Mouse (Mus musculus) MEL (cell line): ENCODE measurements around the gene Slc35e3.

Source experiments
- CHD2 ChIP-seq: IDR thresholded peaks from 2 replicates; pipeline ENCODE4 v1.6.1; 2011; ENCODE audit warnings: low read length, improper control_type of control experiment
- CTCF ChIP-seq, 3 experiments: IDR thresholded peaks in 2 of 3; conservative IDR thresholded peaks in 1 of 3; 2 replicates each; pipeline ENCODE4 v1.5.1; 2011 to 2012; ENCODE audit warnings: low read length in 3 of 3, low read depth in 2 of 3, mild to moderate bottlenecking in 2 of 3, improper control_type of control experiment in 1 of 3, inconsistent platforms in 1 of 3, mixed read lengths in 1 of 3, moderate library complexity in 1 of 3; ENCODE audit not compliant: control insufficient read depth in 1 of 3, insufficient read depth in 1 of 3, poor library complexity in 1 of 3, severe bottlenecking in 1 of 3
- EP300 ChIP-seq, 2 experiments: IDR thresholded peaks; 2 replicates each; pipeline ENCODE4 v1.6.1; 2011; ENCODE audit warnings: improper control_type of control experiment in 2 of 2, low read length in 2 of 2, low read depth in 1 of 2, mild to moderate bottlenecking in 1 of 2
- GATA1 ChIP-seq: IDR thresholded peaks from 2 replicates; pipeline ENCODE4 v1.6.1; 2011; ENCODE audit warnings: low read depth, low read length, improper control_type of control experiment
- POLR2A ChIP-seq, 2 experiments: IDR thresholded peaks; 2 replicates each; pipeline ENCODE4 v1.6.1; 2011 to 2012; ENCODE audit warnings: low read length in 2 of 2, mild to moderate bottlenecking in 2 of 2, control low read depth in 1 of 2, improper control_type of control experiment in 1 of 2, low read depth in 1 of 2, moderate library complexity in 1 of 2; ENCODE audit not compliant: control insufficient read depth in 1 of 2, insufficient read depth in 1 of 2, poor library complexity in 1 of 2
- USF2 ChIP-seq, 2 experiments: IDR thresholded peaks; 2 replicates each; pipeline ENCODE4 v1.6.1; 2011 to 2012; ENCODE audit warnings: improper control_type of control experiment in 2 of 2, low read length in 2 of 2, borderline replicate concordance in 1 of 2, inconsistent platforms in 1 of 2, low read depth in 1 of 2, mild to moderate bottlenecking in 1 of 2; ENCODE audit not compliant: insufficient read depth in 1 of 2

DNA sequence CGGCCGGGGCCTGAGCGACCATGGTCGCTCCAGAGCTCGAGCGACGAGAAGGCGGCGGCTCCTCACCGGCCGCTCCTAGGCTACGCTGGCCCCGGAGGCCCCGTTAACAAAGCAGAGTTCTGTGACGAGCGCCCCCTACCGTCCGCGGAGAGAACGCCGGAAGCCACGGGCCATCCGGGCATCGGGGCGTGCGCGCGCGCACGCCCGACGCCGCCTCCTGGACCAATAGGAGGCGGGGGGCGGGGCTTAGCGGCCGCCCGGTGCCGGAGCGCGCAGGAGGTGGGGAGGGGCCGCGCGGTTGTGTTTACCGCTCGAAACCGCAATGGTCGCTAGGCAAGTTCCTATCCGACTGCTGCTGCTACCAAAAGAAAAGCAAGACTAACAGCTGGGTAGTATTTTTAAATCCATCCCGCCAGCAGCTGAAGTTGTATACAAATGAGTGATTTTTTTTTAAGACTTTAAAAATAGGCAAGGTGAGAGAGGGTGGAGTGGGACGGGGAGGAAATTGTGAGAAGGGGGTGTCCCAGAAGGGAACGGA is 35.5 kb downstream of the Slc35e3 start, which contains the start of gene Mdm2:
- TF ChIP-seq POLR2A (IDR thresholded peaks at IDR 0.05; ENCODE audit: control insufficient read depth in 1 of 2, insufficient read depth in 1 of 2, low read depth in 1 of 2, low read length in 2 of 2, poor library complexity in 1 of 2): peak in 1 of 2 experiments; percentile 82
- no peak for TF ChIP-seq GATA1
- peak in 2 of 3 experiments; percentile 78 to 96; a peak in 5 of 6 replicates for TF ChIP-seq CTCF (IDR thresholded peaks at IDR 0.05 in 2 of 3, conservative IDR thresholded peaks at IDR 0.05 in 1 of 3; ENCODE audit: control insufficient read depth in 1 of 3, insufficient read depth in 1 of 3, low read depth in 2 of 3, low read length in 3 of 3, poor library complexity in 1 of 3, severe bottlenecking in 1 of 3)
- peak in 1 of 2 experiments; percentile 5; a peak in 1 of 4 replicates for TF ChIP-seq EP300 (IDR thresholded peaks at IDR 0.05; ENCODE audit: low read depth in 1 of 2, low read length in 2 of 2)
- no peak for TF ChIP-seq USF2 (IDR thresholded peaks at IDR 0.05; ENCODE audit: borderline replicate concordance in 1 of 2, insufficient read depth in 1 of 2, low read depth in 1 of 2, low read length in 2 of 2)
- no peak for TF ChIP-seq CHD2
